Mouse (Mus musculus) E14TG2a.4 (cell line): ENCODE results near the gene Baz1a.

Source experiments
- CTCF ChIP-seq: conservative IDR thresholded peaks from 2 replicates; pipeline ENCODE4 v1.5.1; 2014; ENCODE audit warnings: low read length
- POU5F1 ChIP-seq: IDR thresholded peaks from 2 replicates; pipeline ENCODE4 v1.6.1; 2014; ENCODE audit warnings: low read length, borderline replicate concordance

- no peak for TF ChIP-seq CTCF
- no peak for TF ChIP-seq POU5F1
Measured at GRCm38 (mm10) chr12:54985257-54986051, 28.7 kb downstream of the Baz1a start.
